Mouse (Mus musculus): Measurements from ENCODE around the gene Kbtbd2.

The Kbtbd2 gene

GRCm38 (mm10) chr6:56797311-56798151 is at the start of gene Kbtbd2:
Kbtbd2 (minus strand) TSS chr6:56797813.
- DNase-seq = peak; percentile 93

DNA sequence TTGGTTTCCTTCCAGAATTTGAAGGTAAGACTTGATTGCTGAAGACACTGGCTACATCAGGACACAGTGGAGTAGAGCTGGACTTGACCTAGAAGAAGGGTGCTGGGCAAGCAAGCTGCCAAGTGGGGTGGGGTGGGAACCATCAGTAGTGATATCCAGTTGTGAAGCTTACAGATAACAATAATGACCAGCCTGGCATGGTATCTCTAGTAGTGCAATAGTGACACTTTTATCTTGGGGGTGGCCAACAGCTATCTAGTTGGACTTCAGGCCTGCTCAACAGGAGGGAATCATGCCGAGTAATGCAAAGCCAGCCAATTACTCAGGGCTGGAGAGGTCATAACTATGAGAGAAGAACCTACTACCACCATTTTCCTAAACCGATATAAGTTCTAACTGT is 46.8 kb upstream of the Kbtbd2 start:
- DNase-seq = no peak

DNA sequence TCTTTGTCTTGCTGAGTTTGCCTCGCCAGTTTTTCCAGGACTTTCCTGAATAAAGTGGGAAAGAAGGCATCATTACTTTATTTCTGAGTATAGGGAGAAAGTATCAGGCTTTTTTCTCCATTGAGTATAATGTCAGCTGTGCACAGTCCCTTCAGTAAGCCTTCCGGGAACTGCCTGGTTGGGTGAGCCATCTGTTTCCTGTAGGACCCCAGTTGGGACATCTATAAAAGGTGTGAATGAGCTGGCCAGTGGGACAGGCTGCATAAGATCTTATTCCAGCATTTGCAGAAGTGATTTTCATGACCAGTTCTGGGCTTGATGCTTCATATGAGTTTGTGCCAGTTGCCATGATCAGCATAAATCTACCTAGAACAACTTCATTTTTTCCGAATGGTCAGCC is 45.6 kb upstream of the Kbtbd2 start:
- no peak for DNase-seq

DNA sequence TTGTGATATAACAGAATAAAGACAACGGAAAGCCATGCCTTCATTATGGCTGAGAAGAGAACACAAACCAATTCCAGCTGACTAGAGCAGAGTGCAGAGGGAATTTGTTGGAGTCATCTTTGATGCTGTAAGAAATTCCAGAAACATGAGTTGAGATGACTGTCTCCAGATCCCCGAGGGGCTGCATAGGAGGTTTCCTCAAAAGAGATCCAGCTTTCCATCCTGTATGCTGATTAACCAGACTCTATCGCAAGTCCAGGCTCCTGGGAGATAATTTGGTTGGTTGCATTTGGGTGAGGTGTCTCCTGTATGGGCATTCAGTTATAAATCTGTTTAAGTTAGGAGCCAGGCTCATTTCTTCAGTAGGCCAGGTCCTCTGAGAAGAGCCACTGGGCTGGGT is 40.0 kb upstream of the Kbtbd2 start:
- no peak for DNase-seq

DNA sequence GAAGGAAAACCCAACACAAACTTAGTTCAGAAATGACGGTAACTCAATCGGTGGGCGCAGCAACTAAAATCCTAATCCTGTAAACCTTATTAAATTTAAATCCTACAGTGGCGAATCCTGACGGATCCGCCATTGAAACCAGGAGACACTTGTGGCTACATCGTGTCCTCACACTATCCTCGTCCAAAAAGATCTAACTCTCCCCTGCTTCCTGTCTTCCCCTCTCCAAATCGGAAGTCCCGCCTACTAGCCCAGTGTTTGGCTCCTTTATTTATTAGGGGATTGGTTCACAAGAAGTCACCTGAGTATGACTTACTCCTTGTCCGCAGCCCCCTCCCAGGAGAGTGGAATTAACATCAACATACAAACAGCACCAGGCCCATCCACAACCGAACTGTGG is 39.6 kb upstream of the Kbtbd2 start:
- no peak for DNase-seq

DNA sequence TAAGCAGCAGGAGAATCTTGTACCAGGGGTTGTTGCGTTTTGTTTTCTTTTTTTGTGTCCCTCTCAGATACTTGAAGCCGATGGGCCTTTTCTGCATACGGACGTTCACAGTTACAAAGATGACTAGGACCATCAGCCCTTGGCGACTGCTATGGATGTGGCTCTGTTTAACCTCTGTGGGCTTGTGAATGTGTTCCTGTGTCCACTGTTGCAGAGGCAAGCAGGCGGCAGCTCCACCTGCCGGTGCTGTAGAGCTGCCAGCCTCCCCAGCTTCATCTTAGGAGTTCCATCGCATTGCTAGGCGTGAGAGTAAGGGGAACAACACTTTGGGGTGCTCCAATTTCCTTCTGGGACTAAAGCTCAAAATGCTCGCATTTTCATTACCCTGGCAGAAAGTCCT is 37.9 kb upstream of the Kbtbd2 start:
- no peak for DNase-seq

DNA sequence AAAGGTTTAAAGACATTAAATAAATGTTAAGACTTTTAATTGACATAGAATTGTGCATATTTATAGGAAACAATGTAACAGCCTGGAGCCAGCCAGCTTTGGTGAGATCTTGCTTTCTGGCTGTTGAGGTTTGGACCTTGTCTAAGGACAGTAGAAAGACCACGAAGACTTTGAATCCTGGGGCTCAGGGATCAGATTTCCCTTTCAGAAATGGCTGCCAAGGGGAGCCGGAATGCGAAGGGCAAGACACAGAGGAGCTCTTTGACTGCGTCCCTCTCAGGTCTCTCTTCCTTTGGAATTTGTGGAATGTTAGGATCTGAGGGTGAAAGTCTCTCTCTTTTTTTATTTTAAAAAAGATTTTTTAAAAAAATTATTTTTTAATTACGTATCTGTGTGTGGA is 37.2 kb upstream of the Kbtbd2 start:
- no peak for DNase-seq

DNA sequence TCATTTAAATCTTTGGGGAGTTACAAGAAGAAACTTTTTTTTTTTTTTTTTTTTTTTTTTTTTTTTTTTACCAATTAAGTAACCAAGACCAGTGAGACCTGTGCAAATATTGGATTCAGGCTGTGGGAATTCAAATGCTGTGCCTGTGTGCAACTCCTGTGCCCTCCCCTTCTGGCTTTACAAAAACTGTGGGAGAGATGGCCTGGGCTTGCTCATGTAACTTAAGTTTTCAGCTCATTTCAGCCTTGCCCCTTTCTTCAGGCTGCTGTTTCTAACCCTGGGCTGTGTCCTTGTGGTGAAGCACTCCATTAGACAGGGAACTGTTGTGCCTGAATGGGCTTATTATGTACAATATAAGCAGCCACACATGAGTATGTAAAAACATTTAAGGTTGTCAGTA is 35.2 kb upstream of the Kbtbd2 start:
- DNase-seq = no peak

GRCm38 (mm10) chr6:56832407-56832796 is 34.8 kb upstream of the Kbtbd2 start:
- no peak for DNase-seq

DNA sequence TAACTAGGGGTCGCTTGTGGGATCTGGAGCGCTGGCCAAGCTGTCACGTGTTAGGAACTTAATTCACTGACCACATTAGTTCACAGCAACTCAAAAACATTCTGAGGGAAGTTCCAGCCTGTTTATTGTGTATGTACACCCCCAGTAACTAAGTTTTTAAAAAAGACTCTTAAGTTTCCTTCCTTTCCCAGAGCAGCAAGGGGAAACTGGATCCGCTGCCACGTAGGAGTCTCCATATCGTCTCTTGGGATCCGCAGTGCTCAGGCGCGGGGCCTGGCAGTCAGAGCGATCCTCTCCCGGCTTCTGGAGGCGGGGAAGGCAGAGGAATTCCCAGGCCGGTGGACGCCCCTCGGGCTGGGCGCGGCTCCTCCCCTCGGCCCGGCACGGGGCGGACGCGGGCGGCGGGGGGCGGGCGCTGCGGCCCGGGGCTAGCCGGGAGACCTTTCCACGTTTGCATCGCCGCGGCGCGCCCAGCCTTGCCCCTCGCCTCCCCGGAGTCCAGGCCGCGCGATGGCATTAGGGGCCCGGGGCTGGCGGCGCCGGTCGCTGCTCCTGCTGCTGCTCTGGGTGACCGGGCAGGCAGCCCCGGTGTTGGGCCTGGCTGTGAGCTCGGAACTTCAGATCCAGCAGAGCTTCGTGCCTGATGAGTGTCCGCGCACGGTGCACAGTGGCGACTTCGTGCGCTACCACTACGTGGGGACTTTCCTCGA is 34.2 kb upstream of the Kbtbd2 start, which contains the start of gene Fkbp9:
Gene Fkbp9, plus strand, starts transcription at position 363 of the 710 bp plus-strand sequence.
- peak; percentile 8 for DNase-seq

GRCm38 (mm10) chr6:56825657-56826056 is 28.0 kb upstream of the Kbtbd2 start:
- DNase-seq = no peak

DNA sequence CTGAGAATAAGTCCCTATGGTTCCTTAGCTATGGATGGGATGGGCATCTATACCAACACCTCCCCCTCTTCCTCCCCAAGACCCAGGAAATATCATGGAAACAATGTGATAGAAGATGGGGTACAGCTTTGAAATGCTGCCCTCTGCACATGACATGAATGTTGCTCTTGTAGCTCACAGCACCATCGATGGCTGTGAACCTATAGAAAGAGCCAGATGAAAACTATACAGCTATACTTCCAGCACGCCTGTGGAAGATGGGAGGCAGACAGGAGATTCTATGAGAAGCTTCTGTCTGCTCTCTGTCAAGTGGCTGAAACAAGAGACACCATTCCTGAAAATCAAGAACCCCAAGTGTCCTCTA is 21.5 kb upstream of the Kbtbd2 start:
- no peak for DNase-seq

- DNase-seq = no peak
Measured at GRCm38 (mm10) chr6:56818436-56819123, 21.0 kb upstream of the Kbtbd2 start.

- DNase-seq = no peak
Measured at GRCm38 (mm10) chr6:56813332-56813731, 15.7 kb upstream of the Kbtbd2 start.

DNA sequence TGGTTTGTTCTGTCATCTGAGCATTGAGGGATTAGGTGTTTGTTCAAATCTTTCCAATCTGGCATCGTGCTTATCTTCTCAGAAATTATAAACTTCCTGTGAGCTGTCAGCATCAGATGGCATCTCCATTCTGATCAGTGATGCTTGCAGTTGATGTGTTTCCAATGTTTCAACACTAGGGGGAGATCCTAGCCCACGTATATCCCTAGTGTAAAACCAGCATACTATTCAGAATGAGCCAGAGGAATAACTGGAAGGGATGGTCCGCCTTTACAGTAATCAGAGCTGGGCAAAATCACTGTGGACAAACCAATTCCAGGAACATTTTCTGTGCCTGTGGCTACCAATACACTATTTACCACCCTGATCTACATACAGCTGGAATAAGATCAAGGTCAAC is 11.0 kb upstream of the Kbtbd2 start:
- peak; percentile 45 for DNase-seq

- DNase-seq = no peak
Measured at GRCm38 (mm10) chr6:56806195-56806594, 8.6 kb upstream of the Kbtbd2 start.

DNA sequence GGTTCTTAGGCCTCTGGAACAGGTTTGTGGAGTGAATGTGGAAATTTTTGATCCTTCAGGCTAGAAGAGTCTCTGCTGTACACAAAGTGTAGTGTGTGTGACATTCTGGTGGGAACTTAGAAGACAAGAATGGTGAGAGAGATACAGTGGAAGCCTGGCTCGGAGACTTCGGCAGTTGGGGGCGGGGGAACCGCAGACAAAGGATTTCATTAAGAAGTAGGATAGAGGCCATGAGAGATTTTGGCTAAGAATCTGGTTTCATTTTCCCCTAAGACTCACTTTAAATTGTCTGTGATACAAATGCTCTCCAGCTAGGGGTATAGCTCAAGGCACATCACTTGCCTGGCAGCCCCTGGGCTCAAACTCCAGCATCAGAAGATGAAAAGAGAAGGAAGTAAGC is 7.4 kb upstream of the Kbtbd2 start:
- DNase-seq = no peak

DNA sequence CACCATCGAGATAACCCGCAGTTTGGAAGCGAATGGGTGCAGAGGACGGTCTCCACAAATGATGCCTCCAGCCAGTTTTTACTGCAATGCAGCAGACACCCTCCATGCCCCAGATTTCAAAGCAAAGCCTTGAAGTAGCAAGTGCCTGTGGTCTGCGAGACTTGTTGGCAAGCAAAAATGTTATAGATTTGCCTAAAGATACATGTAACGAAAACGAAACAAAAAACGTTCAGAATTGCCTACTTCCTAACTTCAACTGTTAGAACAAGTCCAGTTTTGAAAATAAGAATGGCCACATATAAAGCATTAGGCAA is 496 bp upstream of the Kbtbd2 start:
- no peak for DNase-seq

GRCm38 (mm10) chr6:56796668-56797141 is 908 bp downstream of the Kbtbd2 start:
- peak; percentile 34 for DNase-seq

DNA sequence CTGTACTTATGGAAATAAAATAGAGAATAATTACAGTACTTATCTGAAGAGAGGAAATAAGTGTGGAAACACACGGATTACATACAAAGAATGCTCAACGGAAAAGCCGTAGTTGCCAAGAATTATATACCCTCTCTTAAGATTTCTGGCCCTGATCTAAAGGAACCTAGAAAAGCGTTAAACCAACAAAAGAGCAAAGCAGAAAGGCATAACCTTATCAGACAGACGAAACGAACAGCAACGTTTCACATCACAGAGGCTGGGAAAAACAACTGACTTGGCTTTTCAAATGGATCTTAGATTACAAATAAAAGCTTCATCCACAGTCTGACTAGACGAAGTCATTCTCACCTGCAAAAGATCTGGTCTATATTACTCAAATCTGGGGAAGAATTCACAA is 1.4 kb downstream of the Kbtbd2 start:
- DNase-seq = no peak

- no peak for DNase-seq
Measured at GRCm38 (mm10) chr6:56794834-56795233, 2.8 kb downstream of the Kbtbd2 start.

- no peak for DNase-seq
Measured at GRCm38 (mm10) chr6:56789336-56789735, 8.3 kb downstream of the Kbtbd2 start.

- no peak for DNase-seq
Measured at GRCm38 (mm10) chr6:56787668-56788067, 9.9 kb downstream of the Kbtbd2 start.

- DNase-seq = no peak
Measured at GRCm38 (mm10) chr6:56785068-56785467, 12.5 kb downstream of the Kbtbd2 start.

Measured in thymus, postnatal 25 days (tissue).